In genomic region chr2:17610259-17610658, GRCm38 (mm10) we compare ENCODE assay signal across 12 mouse cellular contexts.
DNase-seq lines count a peak whose midpoint lies in the region; ATAC-seq and TF ChIP-seq lines count a peak whose summit lies in the region.
"Had no signal": no experiment of that assay in that cellular context is flagged by ENCODE, and none has a peak within 500 bp of the region (broad histone marks: within the 10 kb centered on the region; RNA-seq: fewer than 3 reads in every experiment).

No protein-coding gene starts in this region.

- peak; percentile 66 for ATAC-seq in forebrain, embryonic 11.5 days (replicated peaks; ENCODE audit: low FRiP score)
- ATAC-seq in forebrain, postnatal 0 days = no peak
- ATAC-seq in liver, postnatal 0 days = 0 out of 2 replicates have a peak, but pooled peaks have one; percentile 38
- no peak for ATAC-seq in liver, embryonic 12.5 days
- ATAC-seq in forebrain, embryonic 13.5 days = 0 out of 2 replicates have a peak, but pooled peaks have one; percentile 24
- ATAC-seq in midbrain, embryonic 14.5 days (ENCODE audit: low FRiP score, low TSS enrichment) = no peak
- ATAC-seq in hindbrain, embryonic 11.5 days (ENCODE audit: low FRiP score) = no peak
- ATAC-seq: intestine, postnatal 0 days had no signal

- no peak for TF ChIP-seq EP300 in liver, postnatal 0 days (IDR thresholded peaks at IDR 0.05; ENCODE audit: low read depth)

- no peaks in the 10 kb centered on the region for H3K27me3 ChIP-seq in forebrain, embryonic 11.5 days (ENCODE audit: control insufficient read depth, insufficient read depth, low read length)
- no peaks in the 10 kb centered on the region for H3K27me3 ChIP-seq in forebrain, postnatal 0 days (ENCODE audit: insufficient read depth, low read length)
- H3K27me3 ChIP-seq in liver, postnatal 0 days (ENCODE audit: insufficient read depth, low read length) = no peaks in the 10 kb centered on the region
- no peaks in the 10 kb centered on the region for H3K27me3 ChIP-seq in liver, embryonic 12.5 days (replicated peaks)
- no peaks in the 10 kb centered on the region for H3K27me3 ChIP-seq in forebrain, embryonic 13.5 days
- H3K27me3 ChIP-seq in midbrain, embryonic 14.5 days (ENCODE audit: control insufficient read depth, insufficient read depth, low read length) = no peaks in the 10 kb centered on the region
- H3K27me3 ChIP-seq in hindbrain, embryonic 11.5 days (ENCODE audit: control insufficient read depth, insufficient read depth, low read length) = no peaks in the 10 kb centered on the region
- H3K27me3 ChIP-seq: neural tube, embryonic 13.5 days had no signal

- no peak for TF ChIP-seq CTCF in forebrain, postnatal 0 days (IDR thresholded peaks at IDR 0.05; ENCODE audit: low read depth)
- no peak for TF ChIP-seq CTCF in liver, postnatal 0 days (IDR thresholded peaks at IDR 0.05; ENCODE audit: low read depth)

- no peaks in the 10 kb centered on the region for H3K36me3 ChIP-seq in forebrain, embryonic 11.5 days (ENCODE audit: control insufficient read depth, insufficient read depth, low read length)
- no peaks in the 10 kb centered on the region for H3K36me3 ChIP-seq in forebrain, postnatal 0 days (ENCODE audit: insufficient read depth)
- no peaks in the 10 kb centered on the region for H3K36me3 ChIP-seq in liver, postnatal 0 days (replicated peaks; ENCODE audit: insufficient read depth, low read length)
- H3K36me3 ChIP-seq in liver, embryonic 12.5 days = no peaks in the 10 kb centered on the region
- H3K36me3 ChIP-seq in forebrain, embryonic 13.5 days (ENCODE audit: poor library complexity, severe bottlenecking) = no peaks in the 10 kb centered on the region
- H3K36me3 ChIP-seq in midbrain, embryonic 14.5 days (ENCODE audit: control insufficient read depth, insufficient read depth, low read length) = no peaks in the 10 kb centered on the region
- H3K36me3 ChIP-seq in hindbrain, embryonic 11.5 days (ENCODE audit: control insufficient read depth, insufficient read depth, low read length) = no peaks in the 10 kb centered on the region
- H3K36me3 ChIP-seq: neural tube, embryonic 13.5 days had no signal

- peaks cover 2% of the 10 kb centered on the region; the same call in 1 of the 2 replicates for H3K9me3 ChIP-seq in forebrain, embryonic 11.5 days (ENCODE audit: control insufficient read depth, low read length)
- H3K9me3 ChIP-seq in forebrain, postnatal 0 days (ENCODE audit: low read length) = no peaks in the 10 kb centered on the region
- H3K9me3 ChIP-seq in liver, postnatal 0 days (ENCODE audit: low read length) = no peaks in the 10 kb centered on the region
- H3K9me3 ChIP-seq in liver, embryonic 12.5 days (replicated peaks) = no peaks in the 10 kb centered on the region
- H3K9me3 ChIP-seq in forebrain, embryonic 13.5 days (replicated peaks) = no peaks in the 10 kb centered on the region
- no peaks in the 10 kb centered on the region for H3K9me3 ChIP-seq in midbrain, embryonic 14.5 days (ENCODE audit: control insufficient read depth, low read length)
- no peaks in the 10 kb centered on the region for H3K9me3 ChIP-seq in hindbrain, embryonic 11.5 days (ENCODE audit: control insufficient read depth, low read length)
- H3K9me3 ChIP-seq: neural tube, embryonic 13.5 days had no signal

- no peak overlapping the region for H3K4me3 ChIP-seq in forebrain, embryonic 11.5 days (ENCODE audit: low read depth, low read length)
- H3K4me3 ChIP-seq in forebrain, postnatal 0 days (ENCODE audit: low read depth, low read length) = no peak overlapping the region
- H3K4me3 ChIP-seq in liver, postnatal 0 days (ENCODE audit: low read depth, low read length) = no peak overlapping the region
- H3K4me3 ChIP-seq in liver, embryonic 12.5 days = no peak overlapping the region
- no peak overlapping the region for H3K4me3 ChIP-seq in forebrain, embryonic 13.5 days
- no peak overlapping the region for H3K4me3 ChIP-seq in midbrain, embryonic 14.5 days (replicated peaks; ENCODE audit: low read depth, low read length)
- no peak overlapping the region for H3K4me3 ChIP-seq in hindbrain, embryonic 11.5 days (ENCODE audit: low read depth, low read length)
- H3K4me3 ChIP-seq: neural tube, embryonic 13.5 days had no signal

- H3K4me2 ChIP-seq in forebrain, embryonic 11.5 days (ENCODE audit: low read depth, low read length, severe bottlenecking) = no peak overlapping the region
- H3K4me2 ChIP-seq in forebrain, postnatal 0 days (ENCODE audit: low read depth) = no peak overlapping the region
- no peak overlapping the region for H3K4me2 ChIP-seq in liver, postnatal 0 days (ENCODE audit: low read depth, low read length)
- H3K4me2 ChIP-seq in liver, embryonic 12.5 days = no peak overlapping the region
- H3K4me2 ChIP-seq in forebrain, embryonic 13.5 days = no peak overlapping the region
- no peak overlapping the region for H3K4me2 ChIP-seq in midbrain, embryonic 14.5 days (ENCODE audit: low read length)
- H3K4me2 ChIP-seq in hindbrain, embryonic 11.5 days (replicated peaks; ENCODE audit: low read depth, low read length) = no peak overlapping the region
- H3K4me2 ChIP-seq: liver, embryonic 11.5 days; neural tube, embryonic 13.5 days had no signal

- no peak for DNase-seq in forebrain, embryonic 11.5 days (ENCODE audit: low spot score)
- no peak for DNase-seq in forebrain, postnatal 0 days
- DNase-seq in liver, postnatal 0 days = no peak
- DNase-seq in midbrain, embryonic 14.5 days = peak; percentile 42
- no peak for DNase-seq in urinary bladder, postnatal 36 days (ENCODE audit: low spot score in 2 of 2)
- DNase-seq in hindbrain, embryonic 11.5 days (ENCODE audit: low spot score) = no peak
- DNase-seq: cerebellum, adult 18-20 months had no signal

- H3K27ac ChIP-seq in forebrain, embryonic 11.5 days (ENCODE audit: low read depth, low read length) = 0 out of 2 replicates have a peak overlapping the region, but pooled peaks have one; percentile 20
- H3K27ac ChIP-seq in forebrain, postnatal 0 days (ENCODE audit: low read depth, low read length) = no peak overlapping the region
- H3K27ac ChIP-seq in liver, postnatal 0 days (ENCODE audit: low read depth) = no peak overlapping the region
- no peak overlapping the region for H3K27ac ChIP-seq in liver, embryonic 12.5 days
- H3K27ac ChIP-seq in forebrain, embryonic 13.5 days = no peak overlapping the region
- H3K27ac ChIP-seq in midbrain, embryonic 14.5 days (replicated peaks; ENCODE audit: low read depth, low read length) = no peak overlapping the region
- H3K27ac ChIP-seq in hindbrain, embryonic 11.5 days (ENCODE audit: low read depth, low read length) = no peak overlapping the region
- H3K27ac ChIP-seq: neural tube, embryonic 13.5 days had no signal

- no peak overlapping the region for H3K9ac ChIP-seq in forebrain, embryonic 11.5 days (ENCODE audit: low read length)
- H3K9ac ChIP-seq in forebrain, postnatal 0 days = no peak overlapping the region
- H3K9ac ChIP-seq in liver, postnatal 0 days (replicated peaks) = no peak overlapping the region
- H3K9ac ChIP-seq in liver, embryonic 12.5 days = no peak overlapping the region
- H3K9ac ChIP-seq in forebrain, embryonic 13.5 days = no peak overlapping the region
- H3K9ac ChIP-seq in midbrain, embryonic 14.5 days (replicated peaks; ENCODE audit: low read length) = no peak overlapping the region
- no peak overlapping the region for H3K9ac ChIP-seq in hindbrain, embryonic 11.5 days (ENCODE audit: low read depth, low read length)
- H3K9ac ChIP-seq: neural tube, embryonic 13.5 days had no signal

- 21% methylated on average over 3 of the region's 3 CpGs for WGBS in forebrain, embryonic 11.5 days
- 11% methylated on average over 3 of the region's 3 CpGs for WGBS in forebrain, postnatal 0 days
- WGBS in liver, postnatal 0 days (ENCODE audit: insufficient replicate concordance) = 39% methylated on average over 3 of the region's 3 CpGs
- WGBS in liver, embryonic 12.5 days (ENCODE audit: insufficient replicate concordance) = 58% methylated on average over 3 of the region's 3 CpGs
- WGBS in forebrain, embryonic 13.5 days = 8% methylated on average over 3 of the region's 3 CpGs
- whole genome bisulfite sequencing in midbrain, embryonic 14.5 days = 17% methylated on average over 3 of the region's 3 CpGs
- 78% methylated on average over 3 of the region's 3 CpGs for WGBS in hindbrain, embryonic 11.5 days

- peaks cover 4% of the 10 kb centered on the region; the same call in 1 of the 2 replicates for H3K4me1 ChIP-seq in forebrain, embryonic 11.5 days (replicated peaks; ENCODE audit: control insufficient read depth, insufficient read depth, low read length)
- H3K4me1 ChIP-seq in forebrain, postnatal 0 days (ENCODE audit: insufficient read depth) = no peaks in the 10 kb centered on the region
- H3K4me1 ChIP-seq in liver, postnatal 0 days (ENCODE audit: insufficient read depth) = no peaks in the 10 kb centered on the region
- H3K4me1 ChIP-seq in liver, embryonic 12.5 days = no peaks in the 10 kb centered on the region
- peaks cover 7% of the 10 kb centered on the region for H3K4me1 ChIP-seq in forebrain, embryonic 13.5 days
- H3K4me1 ChIP-seq in midbrain, embryonic 14.5 days (ENCODE audit: control insufficient read depth, insufficient read depth, low read length) = peaks cover 6% of the 10 kb centered on the region; the same call in 1 of the 2 replicates
- no peaks in the 10 kb centered on the region for H3K4me1 ChIP-seq in hindbrain, embryonic 11.5 days (replicated peaks; ENCODE audit: control insufficient read depth, insufficient read depth, low read length)
- H3K4me1 ChIP-seq: neural tube, embryonic 13.5 days had no signal

Comparison
In these comparisons a context has a peak if more than half of its experiments do, and no peak if none do; other contexts are left out.
1. ATAC-seq: peak in forebrain, embryonic 11.5 days (single experiment), liver, postnatal 0 days (single experiment) and forebrain, embryonic 13.5 days (single experiment); none in forebrain, postnatal 0 days (single experiment), liver, embryonic 12.5 days (single experiment), midbrain, embryonic 14.5 days (single experiment) and hindbrain, embryonic 11.5 days (single experiment).